Mouse (Mus musculus) hindbrain, postnatal 0 days (tissue): ENCODE measurements around the gene Lrmda. TPM values are rescaled to one million over a fixed set of nuclear protein-coding genes. Genes with fewer than 3 reads are reported as not detected.

ENCODE experiments used
- ATAC-seq: fragments of 200-750 bp; cut with Nextera tagmentation; 2 replicates; pipeline ENCODE4 v1.8.0; 2017; ENCODE audit warnings: mild to moderate bottlenecking, moderate TSS enrichment, moderate library complexity
- DNase-seq: peaks from one replicate; pipeline ENCODE4 v3.0.0-alpha.2; 2015; ENCODE audit warnings: low spot score
- H3K27ac ChIP-seq: fragments of 300-500 bp; sonication (generic); 2 replicates; pipeline ENCODE4 v1.5.1; 2014; ENCODE audit warnings: mild to moderate bottlenecking
- H3K27me3 ChIP-seq: fragments of 300-500 bp; sonication (generic); 2 replicates; pipeline ENCODE4 v1.6.1; 2014; ENCODE audit warnings: low read length, mixed read lengths; ENCODE audit not compliant: insufficient read depth
- H3K36me3 ChIP-seq: fragments of 300-500 bp; sonication (generic); 2 replicates; pipeline ENCODE4 v1.6.1; 2014; ENCODE audit warnings: low read length, mixed read lengths; ENCODE audit not compliant: insufficient read depth
- H3K4me1 ChIP-seq: fragments of 300-500 bp; sonication (generic); 2 replicates; pipeline ENCODE4 v1.6.1; 2014; ENCODE audit warnings: antibody characterized with exemption, low read length, mixed read lengths; ENCODE audit not compliant: insufficient read depth
- H3K4me2 ChIP-seq: fragments of 300-500 bp; sonication (generic); 2 replicates; pipeline ENCODE4 v1.6.1; 2014; ENCODE audit warnings: low read depth, mild to moderate bottlenecking, low read length, moderate library complexity, mixed read lengths
- H3K4me3 ChIP-seq: fragments of 300-500 bp; sonication (generic); 2 replicates; pipeline ENCODE4 v1.5.1; 2014; ENCODE audit warnings: low read length
- H3K9ac ChIP-seq: fragments of 300-500 bp; sonication (generic); replicated peaks from 2 replicates; pipeline ENCODE4 v1.6.1; 2014; ENCODE audit warnings: mild to moderate bottlenecking, low read length, moderate library complexity, mixed read lengths
- H3K9me3 ChIP-seq: fragments of 300-500 bp; sonication (generic); 2 replicates; pipeline ENCODE4 v1.6.1; 2016; ENCODE audit warnings: low read length, mixed read lengths
- CTCF ChIP-seq: IDR thresholded peaks from 2 replicates; pipeline ENCODE4 v1.5.1; 2016; ENCODE audit warnings: antibody characterized with exemption, control low read depth, low read depth
- WGBS: fragments of 180-500 bp; shearing (Covaris S2); extraction: QIAGEN DNeasy Blood & Tissue Kit; methylation state at CpG from one replicate; pipeline ENCODE4 v1.1.7; 2014; 5-methylcytosine and 5-hydroxymethylcytosine counted together
- polyA plus RNA-seq: library from polyadenylated mRNA; unstranded; fragments of >200 nt; fragmentation: Nextera tagmentation; extraction: Ambion mirVana; gene quantifications from 2 replicates; pipeline ENCODE4 v1.2.1, GENCODE M21; 2015
- total RNA-seq: library from RNA; depleted of rRNA; stranded (reverse); fragments of >200 nt; gene quantifications from 2 replicates; pipeline ENCODE4 v1.2.3, GENCODE M21; 2014

Gene Lrmda
- total and polyA plus RNA-seq, 2 experiments from 2014 or later = 0.21 to 0.53 TPM

DNA sequence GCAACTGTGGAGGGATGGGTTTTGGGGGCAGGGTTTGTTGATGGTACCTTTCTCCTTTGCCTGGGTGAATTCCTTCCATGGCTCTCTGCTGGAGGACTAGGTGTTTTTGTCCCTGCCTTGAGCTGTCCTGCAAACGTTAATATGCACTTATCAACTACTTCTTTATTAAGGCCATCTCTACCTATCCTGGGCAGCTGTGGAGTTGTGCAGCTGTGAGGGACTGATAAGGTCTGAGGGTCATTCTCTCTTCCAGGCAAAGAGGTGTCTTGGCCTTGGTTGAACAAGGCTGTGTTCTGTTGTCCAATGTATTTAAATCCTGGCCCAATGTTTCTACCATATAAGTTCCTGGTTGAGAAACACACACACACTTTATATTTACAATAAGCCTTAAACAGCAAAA lies 29.8 kb downstream of the Lrmda start:
- Histone ChIP-seq H3K4me3 (no peak overlapping the region), H3K4me1 (no peaks in the 10 kb centered on the region), H3K27ac (no peak overlapping the region), H3K36me3 (no peaks in the 10 kb centered on the region), H3K9me3 (no peaks in the 10 kb centered on the region), H3K9ac (no peak overlapping the region), H3K27me3 (no peaks in the 10 kb centered on the region), H3K4me2 (no peak overlapping the region)
- WGBS = 73% methylated on average over 1 of the region's 1 CpGs
- DNase-seq (no peak), ATAC-seq (no peak)
- no peak for TF ChIP-seq CTCF

DNA sequence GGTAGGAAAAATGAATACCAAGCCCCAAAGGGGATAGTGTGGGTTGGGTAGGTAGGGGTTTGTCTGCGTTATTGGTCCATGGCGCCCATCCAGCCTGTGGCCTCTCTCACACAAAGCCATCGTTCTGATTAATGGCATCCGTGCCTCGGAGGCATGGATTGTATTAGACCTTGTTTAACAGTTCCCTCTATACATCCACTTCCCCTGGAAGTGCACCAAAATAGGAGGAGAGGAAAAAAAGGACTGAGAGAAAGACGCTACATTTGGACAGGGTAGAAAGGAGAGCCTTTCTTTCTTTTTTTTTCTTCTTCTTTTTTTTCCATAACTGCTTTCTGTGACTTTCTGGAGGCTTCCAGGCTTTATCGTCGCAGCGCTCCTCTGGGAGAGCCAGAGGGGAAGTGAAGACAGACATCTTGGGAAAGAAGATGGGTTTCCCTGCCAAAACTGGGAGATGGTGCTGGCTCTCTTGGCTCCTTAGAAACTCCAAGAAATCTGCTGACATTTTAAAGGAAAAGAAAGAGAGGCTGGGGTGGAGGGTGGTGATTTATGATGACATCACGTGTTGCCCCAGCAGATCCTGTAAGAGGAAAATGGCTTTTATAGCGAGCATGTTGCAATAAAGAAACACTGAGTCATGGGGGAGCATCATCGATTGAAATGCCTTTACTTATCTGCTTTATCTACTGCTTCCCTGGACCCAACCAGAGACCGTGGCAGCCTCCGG lies 32.6 kb downstream of the Lrmda start:
- Histone ChIP-seq H3K27me3 (no peaks in the 10 kb centered on the region), H3K4me2 (no peak overlapping the region), H3K36me3 (no peaks in the 10 kb centered on the region), H3K4me1 (no peaks in the 10 kb centered on the region), H3K4me3 (no peak overlapping the region), H3K27ac (no peak overlapping the region), H3K9me3 (no peaks in the 10 kb centered on the region), H3K9ac (no peak overlapping the region)
- DNase-seq (no peak), ATAC-seq (no peak)
- TF ChIP-seq CTCF = no peak
- 65% methylated on average over 14 of the region's 14 CpGs for WGBS

DNA sequence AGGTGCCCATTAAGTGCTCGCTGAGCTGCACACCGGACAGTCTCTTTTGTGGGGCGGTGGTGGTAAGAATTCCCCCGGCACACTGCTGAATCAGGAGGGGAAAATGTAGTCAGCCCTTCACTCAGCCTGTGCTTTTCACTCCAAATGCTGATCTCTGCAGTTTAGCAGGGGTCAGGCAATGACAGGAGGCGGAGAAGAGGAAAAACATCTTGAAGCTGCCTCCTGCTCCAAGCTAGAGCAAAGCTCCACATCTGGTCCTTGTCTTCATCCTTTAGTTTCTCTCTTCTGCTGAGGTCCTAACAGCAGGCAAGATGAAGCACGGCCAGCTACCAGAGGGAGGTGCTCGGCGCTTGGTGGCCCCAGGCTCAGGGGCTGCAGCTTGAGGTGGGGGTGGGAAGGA lies 36.1 kb downstream of the Lrmda start:
- no peaks in the 10 kb centered on the region for H3K36me3 ChIP-seq
- no peak overlapping the region for H3K9ac ChIP-seq
- H3K4me2 ChIP-seq = no peak overlapping the region
- H3K4me1 ChIP-seq = no peaks in the 10 kb centered on the region
- DNase-seq (no peak), ATAC-seq (no peak)
- TF ChIP-seq CTCF = no peak
- H3K4me3 ChIP-seq = no peak overlapping the region
- WGBS = 70% methylated on average over 8 of the region's 8 CpGs
- H3K27ac ChIP-seq = no peak overlapping the region
- no peaks in the 10 kb centered on the region for H3K9me3 ChIP-seq
- no peaks in the 10 kb centered on the region for H3K27me3 ChIP-seq

DNA sequence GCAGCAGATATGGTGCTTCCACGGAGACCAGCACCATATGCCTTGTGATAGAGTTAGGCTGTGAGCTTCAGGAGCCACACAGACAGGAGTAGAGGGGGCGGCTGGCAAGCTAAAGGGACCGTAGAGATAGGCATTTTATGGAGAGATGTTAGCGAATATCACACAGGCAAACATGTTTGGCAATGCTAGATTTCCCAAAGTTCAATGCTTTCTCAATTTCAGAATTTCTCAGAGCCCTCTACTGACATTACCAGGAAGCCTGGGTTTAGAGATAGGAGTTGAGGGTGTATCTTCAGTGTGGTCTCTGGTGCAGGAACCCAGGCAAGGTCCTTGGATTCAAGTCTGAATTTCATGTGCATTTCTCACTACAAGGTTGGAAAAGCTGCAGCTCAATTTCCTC lies 36.7 kb downstream of the Lrmda start:
- WGBS = 90% methylated on average over 4 of the region's 4 CpGs

DNA sequence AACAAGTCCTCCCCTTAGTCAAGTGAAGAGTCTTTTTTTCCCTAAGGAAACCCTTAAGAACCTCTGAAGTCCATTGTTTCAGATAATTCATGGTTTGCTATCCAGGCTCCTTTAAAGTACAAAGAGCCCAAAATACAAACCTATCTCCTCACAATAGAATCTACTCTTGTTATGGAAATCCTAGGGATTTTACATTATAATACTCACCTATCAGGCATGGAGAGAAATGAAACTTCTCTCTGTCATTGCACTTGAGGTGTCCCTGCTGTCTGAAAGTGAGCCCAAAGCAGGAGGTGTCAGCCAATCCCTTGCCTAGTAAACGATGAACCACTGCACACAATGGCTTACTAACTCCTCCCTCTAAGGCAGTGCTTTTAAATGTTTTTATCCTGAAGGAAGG lies 39.2 kb downstream of the Lrmda start:
- 48% methylated on average over 1 of the region's 1 CpGs for WGBS
- Histone ChIP-seq H3K9ac (no peak overlapping the region), H3K4me1 (no peaks in the 10 kb centered on the region; the same call in 1 of the 2 replicates), H3K9me3 (no peaks in the 10 kb centered on the region), H3K4me2 (no peak overlapping the region), H3K27me3 (no peaks in the 10 kb centered on the region), H3K36me3 (no peaks in the 10 kb centered on the region), H3K4me3 (no peak overlapping the region), H3K27ac (no peak overlapping the region)
- DNase-seq (no peak), ATAC-seq (no peak)
- TF ChIP-seq CTCF = no peak

More for the DNA sequence above, 36.7 kb downstream of the Lrmda start:
- H3K36me3 ChIP-seq = no peaks in the 10 kb centered on the region
- H3K4me1 ChIP-seq = no peaks in the 10 kb centered on the region; the same call in 1 of the 2 replicates
- ATAC-seq (no peak), DNase-seq (no peak)
- H3K9ac ChIP-seq = no peak overlapping the region
- no peak for TF ChIP-seq CTCF
- H3K4me3 ChIP-seq = no peak overlapping the region
- no peak overlapping the region for H3K27ac ChIP-seq
- no peaks in the 10 kb centered on the region for H3K27me3 ChIP-seq
- no peaks in the 10 kb centered on the region for H3K9me3 ChIP-seq
- H3K4me2 ChIP-seq = no peak overlapping the region

DNA sequence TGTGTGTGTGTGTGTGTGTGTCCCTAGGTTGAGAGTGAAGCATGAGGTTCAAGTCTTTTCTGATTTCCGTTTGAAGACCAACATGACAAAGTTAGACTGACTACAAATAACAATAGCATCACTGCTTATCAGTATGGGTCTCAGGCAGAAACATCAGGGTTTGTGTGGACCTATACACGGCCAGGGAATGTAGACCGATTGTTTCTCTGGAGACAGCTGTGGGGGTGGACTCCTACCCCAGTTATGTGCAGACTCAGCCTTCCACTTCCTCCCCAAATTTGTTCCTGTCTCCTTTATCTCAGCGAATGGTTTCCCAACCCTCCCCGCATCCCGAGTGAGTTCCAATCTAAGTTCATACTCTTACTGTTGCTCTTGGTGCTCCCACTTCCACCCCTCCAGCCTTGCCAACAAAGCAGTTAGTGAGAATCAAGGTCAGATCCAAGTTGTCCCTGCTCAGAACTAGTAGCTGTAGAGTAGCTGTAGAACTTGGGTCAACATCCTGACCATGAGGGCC lies 39.9 kb downstream of the Lrmda start:
- TF ChIP-seq CTCF = no peak
- Histone ChIP-seq H3K27me3 (no peaks in the 10 kb centered on the region), H3K4me2 (no peak overlapping the region), H3K36me3 (no peaks in the 10 kb centered on the region), H3K9ac (no peak overlapping the region), H3K4me1 (no peaks in the 10 kb centered on the region; the same call in 1 of the 2 replicates), H3K27ac (no peak overlapping the region), H3K9me3 (no peaks in the 10 kb centered on the region), H3K4me3 (no peak overlapping the region)
- 86% methylated on average over 6 of the region's 6 CpGs for WGBS
- DNase-seq (no peak), ATAC-seq (no peak)

DNA sequence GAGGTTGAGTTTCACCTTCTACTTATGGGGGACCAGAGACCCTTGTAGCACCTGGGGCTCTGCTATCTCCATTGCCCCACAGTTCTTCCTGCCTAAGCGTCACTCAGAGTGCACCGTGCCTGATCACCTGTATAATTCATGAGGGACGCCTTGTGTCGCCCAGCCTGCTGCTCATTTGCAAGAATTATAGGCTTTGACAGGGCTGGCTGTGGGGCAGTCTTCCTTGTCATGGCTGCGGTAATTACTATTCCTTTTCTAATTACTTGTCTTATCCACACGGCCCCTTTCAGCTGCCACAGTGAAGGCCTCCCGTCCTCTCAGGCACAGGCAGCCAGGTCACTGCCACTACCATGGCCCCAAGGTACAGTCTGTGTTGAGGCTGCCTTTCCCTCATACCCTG lies 41.3 kb downstream of the Lrmda start:
- Histone ChIP-seq H3K9ac (no peak overlapping the region), H3K4me2 (no peak overlapping the region), H3K27me3 (no peaks in the 10 kb centered on the region), H3K27ac (no peak overlapping the region), H3K4me3 (no peak overlapping the region), H3K9me3 (no peaks in the 10 kb centered on the region), H3K36me3 (no peaks in the 10 kb centered on the region), H3K4me1 (no peaks in the 10 kb centered on the region; the same call in 1 of the 2 replicates)
- no peak for TF ChIP-seq CTCF
- ATAC-seq (no peak), DNase-seq (peak; percentile 22)
- WGBS = 37% methylated on average over 7 of the region's 7 CpGs
